Comparison of ENCODE assay signal across 18 mouse cellular contexts in the genomic region with DNA sequence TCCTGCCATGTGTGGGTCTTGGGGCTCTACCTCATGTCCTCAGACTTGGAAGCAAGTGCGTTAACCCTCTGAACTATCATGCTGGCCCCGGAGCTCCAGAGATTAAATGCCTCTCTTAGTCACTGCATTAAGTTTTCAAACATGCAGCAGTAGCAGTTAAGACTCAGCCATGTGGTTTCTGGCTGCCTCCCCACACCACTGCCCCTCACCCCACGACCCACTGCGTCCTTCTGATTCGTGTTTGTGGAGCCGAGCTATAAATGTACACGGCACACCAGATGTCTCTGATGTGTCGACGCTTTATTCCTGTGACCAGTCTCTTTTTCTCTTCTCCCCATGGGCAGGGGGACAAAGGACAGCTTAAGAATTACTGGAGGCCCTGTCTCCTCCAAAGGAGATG. TPM values are rescaled to one million over a fixed set of nuclear protein-coding genes. Genes with fewer than 3 reads are reported as not detected.
DNase-seq lines count a peak whose midpoint lies in the region; ATAC-seq and TF ChIP-seq lines count a peak whose summit lies in the region.
"Had no signal": no experiment of that assay in that cellular context is flagged by ENCODE, and none has a peak within 500 bp of the region (broad histone marks: within the 10 kb centered on the region; RNA-seq: fewer than 3 reads in every experiment).

No protein-coding gene starts in this region.

- H3K9ac ChIP-seq in heart, embryonic 13.5 days: peak overlapping the region; percentile 61
- no peak overlapping the region for H3K9ac ChIP-seq in lung, embryonic 16.5 days (ENCODE audit: low read length)

- no peaks in the 10 kb centered on the region for H3K79me2 ChIP-seq in myocyte (ENCODE audit: control insufficient read depth, insufficient read depth)

- no peak; the same call in 1 of the 2 replicates for ATAC-seq in heart, embryonic 13.5 days (ENCODE audit: extremely low read depth, insufficient number of reproducible peaks, low FRiP score, low TSS enrichment)
- peak; percentile 81 for ATAC-seq in lung, embryonic 16.5 days (ENCODE audit: low read depth)
- ATAC-seq: hindbrain, postnatal 0 days; Patski had no signal

- H3ac ChIP-seq in myocyte (ENCODE audit: control insufficient read depth, insufficient read length): no peak overlapping the region

- 16% methylated on average over 9 of the region's 9 CpGs for WGBS in heart, embryonic 13.5 days
- 34% methylated on average over 9 of the region's 9 CpGs for WGBS in lung, embryonic 16.5 days

- H3K9me3 ChIP-seq in heart, embryonic 13.5 days: no peaks in the 10 kb centered on the region
- no peaks in the 10 kb centered on the region for H3K9me3 ChIP-seq in lung, embryonic 16.5 days (ENCODE audit: control insufficient read depth, low read length)

- H3K36me3 ChIP-seq in heart, embryonic 13.5 days: no peaks in the 10 kb centered on the region
- no peaks in the 10 kb centered on the region for H3K36me3 ChIP-seq in lung, embryonic 16.5 days (ENCODE audit: control insufficient read depth, insufficient read depth, low read length)
- H3K36me3 ChIP-seq in myocyte (ENCODE audit: control insufficient read depth, insufficient read depth): no peaks in the 10 kb centered on the region

- H3K4me2 ChIP-seq in heart, embryonic 13.5 days: peak overlapping the region; percentile 60
- no peak overlapping the region for H3K4me2 ChIP-seq in lung, embryonic 16.5 days (ENCODE audit: low read depth, low read length)
- peak overlapping the region; percentile 61 for H3K4me2 ChIP-seq in myocyte (ENCODE audit: low read depth)

- H3K4me1 ChIP-seq in heart, embryonic 13.5 days: peaks cover 11% of the 10 kb centered on the region
- no peaks in the 10 kb centered on the region; the same call in 1 of the 2 replicates for H3K4me1 ChIP-seq in lung, embryonic 16.5 days (replicated peaks; ENCODE audit: control insufficient read depth, insufficient read depth, low read length)

- DNase-seq in heart, adult 8-10 months (ENCODE audit: low spot score): no peak
- DNase-seq in lung, postnatal 36 days: no peak
- peak; percentile 69 for DNase-seq in NIH3T3 (ENCODE audit: low read depth)
- no peak for DNase-seq in right cerebral cortex, postnatal 36 days (ENCODE audit: low spot score in 2 of 2)
- DNase-seq: cerebellum, adult 11-12 months; kidney, adult 2 months; right cerebral cortex, adult 18-20 months; thymus, adult 18-20 months had no signal

- TF ChIP-seq POLR2A in myocyte (IDR thresholded peaks at IDR 0.05; ENCODE audit: insufficient read length, low read depth): no peak

- peaks cover 13% of the 10 kb centered on the region for H3K27me3 ChIP-seq in heart, embryonic 13.5 days (replicated peaks)
- no peaks in the 10 kb centered on the region for H3K27me3 ChIP-seq in lung, embryonic 16.5 days (ENCODE audit: control insufficient read depth, insufficient read depth, low read depth, low read length)
- no peaks in the 10 kb centered on the region for H3K27me3 ChIP-seq in myocyte (ENCODE audit: control insufficient read depth, insufficient read depth, insufficient read length)
- H3K27me3 ChIP-seq: Patski had no signal

- H3K4me3 ChIP-seq in heart, embryonic 13.5 days: peak overlapping the region; percentile 29
- no peak overlapping the region for H3K4me3 ChIP-seq in lung, embryonic 16.5 days (ENCODE audit: low read length)
- no peak overlapping the region for H3K4me3 ChIP-seq in myocyte
- H3K4me3 ChIP-seq: erythroblast, embryonic 14.5 days; left cerebral cortex, adult 2 months had no signal

- peak overlapping the region; percentile 65 for H3K27ac ChIP-seq in heart, embryonic 13.5 days (replicated peaks)
- H3K27ac ChIP-seq in lung, embryonic 16.5 days (ENCODE audit: low read length): no peak overlapping the region
- H3K27ac ChIP-seq: hindbrain, postnatal 0 days; left cerebral cortex, adult 2 months had no signal

TF ChIP-seq in myocyte, 11 proteins besides CTCF, POLR2A, EP300 and RAD21:
- TF ChIP-seq CEBPB (IDR thresholded peaks at IDR 0.05; ENCODE audit: insufficient read depth, poor library complexity, severe bottlenecking) (no peak), TCF12 (IDR thresholded peaks at IDR 0.05; ENCODE audit: insufficient read depth, poor library complexity, severe bottlenecking) (no peak), E2F4 (IDR thresholded peaks at IDR 0.05; ENCODE audit: insufficient read depth) (no peak), MAX (IDR thresholded peaks at IDR 0.05; ENCODE audit: low read depth) (no peak), POLR2AphosphoS2 (IDR thresholded peaks at IDR 0.05; ENCODE audit: insufficient read length, low read depth) (no peak), SRF (IDR thresholded peaks at IDR 0.05; ENCODE audit: control insufficient read depth, insufficient read length, low read depth) (peak; percentile 13), REST (IDR thresholded peaks at IDR 0.05; ENCODE audit: insufficient read depth, insufficient read length) (no peak), MYOG (IDR thresholded peaks at IDR 0.05; ENCODE audit: control insufficient read depth in 1 of 3, insufficient read depth in 1 of 3, insufficient read length in 2 of 3, low read depth in 2 of 3) (peak in 1 of 3 experiments; percentile 21), MYOD1 (IDR thresholded peaks at IDR 0.05; ENCODE audit: control insufficient read depth in 1 of 3, insufficient read length in 2 of 3, low read depth in 2 of 3) (peak in 1 of 3 experiments; percentile 27), TCF3 (IDR thresholded peaks at IDR 0.05; ENCODE audit: insufficient read length, low read depth) (no peak), USF1 (IDR thresholded peaks at IDR 0.05; ENCODE audit: low read depth) (no peak)

RNA-seq across cellular contexts. Expression of a gene that starts 16.3 kb away (rescaled TPM):
- 0.06 and 0.12 TPM in 2 replicates for polyA plus RNA-seq in heart, embryonic 13.5 days (2015; fragmentation: Nextera tagmentation; extraction: Ambion mirVana)
- total RNA-seq in heart, adult 8-10 months (2022): 1 to 10 TPM; 1.7 to 2.5 (median 2.1) TPM
- polyA plus RNA-seq in lung, embryonic 16.5 days (2015; fragmentation: Nextera tagmentation; extraction: Ambion mirVana): 0.10 TPM in 2 replicates
- polyA plus RNA-seq in myocyte (2012; fragmentation: generic; extraction: Trizol): not detected
- total RNA-seq: liver, adult 2 months had no signal
- polyA plus RNA-seq: erythroblast, embryonic 14.5 days; liver, adult 2 months; Patski had no signal

RNA-seq across cellular contexts. Expression of a gene that starts 55.5 kb away (rescaled TPM):
- 1.1 and 1.5 TPM in 2 replicates for polyA plus RNA-seq in heart, embryonic 13.5 days (2015; fragmentation: Nextera tagmentation; extraction: Ambion mirVana)
- total RNA-seq in heart, adult 8-10 months (2022): 1 to 10 TPM in 3 of 4 experiments, under 1 TPM in 1; 0.89 to 1.8 (median 1.2) TPM
- polyA plus RNA-seq in lung, embryonic 16.5 days (2015; fragmentation: Nextera tagmentation; extraction: Ambion mirVana): 0.43 and 0.44 TPM in 2 replicates
- not detected for polyA plus RNA-seq in myocyte (2012; fragmentation: generic; extraction: Trizol)
- total RNA-seq: common myeloid progenitor, adult 5-6 weeks; liver, adult 2 months had no signal
- polyA plus RNA-seq: erythroblast, embryonic 14.5 days; gonadal fat pad, adult 2 months; liver, adult 2 months; Patski had no signal
